Mouse (Mus musculus) heart, postnatal 14 days (tissue): ENCODE results near the gene Atg16l1. TPM values are rescaled to one million over a fixed set of nuclear protein-coding genes. Genes with fewer than 3 reads are reported as not detected.
"Not testable (repeated sequence)": the region's sequence is repeated elsewhere in the genome, so short reads cannot be mapped to it uniquely, and the experiment has no call there.

ENCODE experiments used
- DNase-seq, 2 experiments: peaks; one replicate each; pipeline ENCODE4 v3.0.0; 2021 to 2022
- intact Hi-C: fragments of 180-260 bp; cut with DNase I; formaldehyde crosslinking; loops from one replicate; pipeline ENCODE4 v1.15.1; 2025
- total RNA-seq, 2 experiments: library from RNA; stranded (reverse); gene quantifications; 2 replicates each; pipeline ENCODE4 v1.2.3; 2021

Gene Atg16l1
- total RNA-seq, 2 experiments from 2014 or later: 28.6 to 30.1 TPM

DNA sequence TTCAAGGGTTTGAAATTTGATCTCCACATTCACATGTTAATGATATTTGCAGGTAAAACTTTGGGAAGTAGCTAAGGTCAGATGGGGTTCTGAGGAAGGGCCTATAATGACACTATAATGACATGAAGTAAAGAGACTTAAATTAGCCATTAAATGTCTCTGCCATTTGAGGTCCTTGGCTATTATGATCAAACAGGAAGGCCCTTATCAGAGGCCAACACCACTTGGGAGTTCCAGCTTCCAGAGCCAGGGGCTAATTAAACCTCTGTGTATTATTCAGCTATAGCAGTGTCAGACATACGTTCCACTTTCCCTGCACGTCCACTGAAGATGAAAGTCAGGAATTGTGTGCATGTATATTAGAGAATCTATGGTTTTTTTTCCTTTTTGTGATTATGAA, 70.8 kb downstream of the Atg16l1 start:
- DNase-seq: no peak
- intact Hi-C loops: no loop called here

DNA sequence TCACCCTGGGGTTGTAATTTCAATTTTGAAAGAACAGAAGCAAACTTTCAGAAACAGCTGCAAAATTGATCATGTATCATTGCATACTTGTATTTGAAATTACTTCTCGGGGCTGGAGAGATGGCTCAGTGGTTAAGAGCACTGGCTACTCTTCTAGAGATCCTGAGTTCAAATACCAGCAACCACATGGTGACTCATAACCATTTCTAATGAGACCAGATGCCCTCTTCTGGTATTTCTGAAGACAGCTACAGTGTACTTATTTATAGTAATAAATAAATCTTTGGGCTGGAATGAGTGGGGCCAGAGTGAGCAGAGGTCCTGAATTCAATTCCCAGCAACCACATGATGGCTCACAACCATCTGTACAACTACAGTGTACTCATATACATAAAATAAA, 71.8 kb downstream of the Atg16l1 start:
- DNase-seq, intact Hi-C loops: not testable (repeated sequence)

DNA sequence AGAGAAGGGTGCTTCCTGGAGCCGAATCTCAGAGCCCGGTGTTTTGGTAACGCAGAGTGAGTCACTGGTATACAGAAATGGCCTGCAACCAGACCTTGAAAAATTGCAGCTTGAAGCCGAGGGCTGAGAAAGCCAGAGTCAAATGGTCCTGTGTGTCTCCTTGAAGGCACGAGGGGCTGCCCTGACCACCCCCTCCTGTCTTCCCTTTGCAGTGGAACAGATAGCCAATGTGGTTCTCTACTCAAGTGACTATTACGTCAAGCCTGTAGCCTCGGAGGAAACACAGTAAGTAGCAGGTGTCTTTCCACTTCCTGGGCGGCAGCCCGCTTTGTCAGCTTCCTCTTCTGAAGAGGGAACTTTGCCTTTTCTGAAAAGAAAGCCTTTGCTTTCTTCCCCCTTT, 72.5 kb downstream of the Atg16l1 start:
- intact Hi-C loops: no loop called here
- DNase-seq: peak; percentile 35 to 39

DNA sequence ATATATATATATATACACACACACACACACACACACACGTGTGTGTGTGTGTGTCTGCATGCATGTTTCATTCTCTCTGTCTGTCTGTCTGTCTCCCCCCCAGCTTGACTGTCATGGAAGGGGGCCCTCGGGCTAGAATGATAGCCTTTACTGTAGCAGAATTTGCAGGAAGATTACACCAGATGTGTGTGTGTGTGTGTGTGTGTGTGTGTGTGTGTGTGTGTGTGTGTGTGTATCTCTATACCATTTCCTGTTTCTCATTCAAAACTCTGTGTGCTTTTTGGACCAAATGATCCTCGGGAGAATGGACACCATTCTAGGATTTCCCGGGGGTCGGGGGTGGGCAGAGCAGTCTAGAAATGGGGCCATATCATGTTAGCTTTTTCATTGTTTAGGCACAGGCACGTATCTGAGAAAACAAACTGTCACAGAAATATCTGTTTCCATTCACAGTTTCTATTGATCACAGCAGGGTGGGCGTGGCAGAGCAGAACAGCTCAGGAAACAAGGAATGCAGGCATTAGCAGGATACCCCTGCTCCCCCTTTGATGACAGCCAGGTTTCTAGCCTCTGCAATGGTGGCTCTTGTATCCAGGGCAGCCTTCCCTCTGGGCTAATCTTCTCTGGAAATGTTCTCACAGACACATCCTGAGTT, 73.4 kb downstream of the Atg16l1 start:
- intact Hi-C loops: no loop called here
- DNase-seq: no peak

DNA sequence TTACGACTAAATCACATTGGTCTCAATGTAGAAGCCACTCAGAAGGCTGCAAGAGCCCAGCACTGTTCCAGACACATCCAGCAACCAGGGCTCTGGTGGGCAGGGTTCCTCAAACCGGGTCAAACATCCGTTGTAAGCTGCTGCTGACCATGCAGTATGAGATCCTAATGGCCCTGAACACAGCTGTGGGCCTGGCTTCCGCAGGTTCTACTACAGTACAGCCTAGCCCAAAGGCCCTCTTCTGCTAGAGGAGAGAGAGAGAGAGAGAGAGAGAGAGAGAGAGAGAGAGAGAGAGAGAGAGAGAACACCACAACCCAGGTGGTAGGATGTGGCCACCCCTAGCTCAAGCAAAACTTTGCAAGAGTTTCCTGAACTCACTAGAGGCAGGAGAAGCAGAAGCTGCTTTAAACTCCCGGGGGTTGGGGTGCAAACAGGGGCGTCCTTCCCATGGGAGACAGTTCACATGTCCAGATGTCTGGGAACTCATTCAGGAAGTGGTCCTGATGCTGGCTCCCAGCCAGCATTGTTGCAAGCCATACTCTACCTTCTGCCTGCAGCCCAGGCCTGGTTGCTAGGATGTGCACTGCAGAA, 74.0 kb downstream of the Atg16l1 start:
- intact Hi-C loops: no loop called here
- DNase-seq: peak; percentile 38 to 47

DNA sequence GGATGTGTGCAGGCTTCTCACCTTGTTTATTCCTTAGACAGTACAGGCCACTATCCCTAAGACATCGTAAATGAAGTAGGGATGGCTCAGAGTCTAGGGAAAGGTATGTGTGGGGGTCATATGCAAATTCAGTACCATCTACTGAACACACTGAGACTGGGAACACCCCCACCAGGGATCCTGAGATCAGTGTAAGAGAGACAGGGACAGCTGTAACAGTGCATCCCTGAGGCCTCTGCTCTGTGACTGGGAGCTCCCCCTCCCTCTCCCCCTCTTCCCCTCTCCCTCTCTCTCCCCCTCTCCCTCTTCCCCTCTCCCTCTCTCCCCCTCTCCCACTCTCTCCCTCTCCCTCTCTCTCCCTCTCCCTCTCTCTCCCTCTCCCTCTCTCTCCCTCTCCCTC, 80.8 kb downstream of the Atg16l1 start:
- DNase-seq: no peak
- intact Hi-C loops: no loop called here

DNA sequence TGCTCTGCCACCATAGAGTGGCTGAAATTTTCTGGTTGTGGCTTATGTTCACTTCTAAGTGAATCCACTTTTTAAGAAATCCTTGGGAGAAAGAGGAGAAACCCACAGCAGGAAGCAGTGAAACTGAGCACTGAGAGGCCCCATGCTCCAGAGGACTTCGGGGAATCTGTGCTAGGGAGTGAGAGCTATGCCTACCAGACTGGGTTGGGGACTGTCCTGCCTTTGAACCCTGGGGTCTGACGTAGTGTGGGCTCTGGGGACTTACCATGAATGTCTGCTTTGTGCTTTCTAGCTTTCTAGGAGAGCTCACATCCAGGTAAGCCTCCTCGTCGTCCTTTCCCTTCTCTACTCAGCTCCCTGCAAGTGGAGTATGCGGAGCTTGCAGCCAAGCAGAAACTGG, 81.3 kb downstream of the Atg16l1 start:
- intact Hi-C loops: no loop called here
- no peak for DNase-seq

DNA sequence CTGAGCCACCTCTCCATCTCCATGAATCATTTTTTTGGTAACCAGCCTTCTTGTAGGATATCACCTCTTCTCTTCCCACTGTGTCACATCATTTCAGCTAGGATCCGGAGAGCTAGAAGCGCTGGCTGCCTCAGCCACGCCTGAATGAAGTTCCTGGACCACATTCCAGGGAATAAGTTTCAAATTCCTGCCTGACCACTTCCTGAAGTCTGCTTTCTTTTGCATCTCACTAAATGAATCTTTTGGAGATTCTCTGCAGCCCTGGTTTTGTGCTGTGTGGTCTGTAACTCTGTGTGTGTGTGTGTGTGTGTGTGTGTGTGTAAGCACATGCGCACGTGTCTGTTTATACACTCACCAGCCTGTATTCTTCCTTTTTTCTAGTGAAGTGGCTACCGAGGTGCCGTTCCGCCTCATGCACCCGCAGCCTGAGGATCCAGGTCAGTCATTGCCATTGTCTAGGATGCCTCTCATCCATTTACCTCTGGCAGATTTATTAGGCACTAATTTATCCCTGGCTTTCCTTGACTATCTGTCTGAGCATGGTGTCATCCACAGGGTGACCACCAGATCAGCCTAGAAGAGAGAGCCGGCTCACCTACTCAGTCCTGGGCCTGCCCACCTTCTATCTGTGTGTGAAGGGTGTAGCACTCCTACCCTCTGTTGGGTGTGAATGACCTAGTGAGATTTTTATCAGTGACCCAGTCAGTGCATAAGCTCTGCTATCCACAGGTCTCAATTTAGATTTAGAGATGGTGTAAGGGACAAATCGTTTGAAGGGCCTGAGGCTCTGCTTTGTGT, 84.9 kb downstream of the Atg16l1 start:
- intact Hi-C loops: no loop called here
- no peak for DNase-seq

Other genes with a start within 250 kb of the Atg16l1 start
- not detected for gene Neu2, start 246.0 kb upstream of the Atg16l1 start, total RNA-seq
- gene Ngef, start 182.0 kb upstream of the Atg16l1 start, total RNA-seq: under 1 TPM; 0.49 to 0.57 TPM
- gene Inpp5d, start 135.6 kb upstream of the Atg16l1 start, total RNA-seq: 10 to 100 TPM; 16.4 to 18.1 TPM
- under 1 TPM; 0.29 to 0.43 TPM for gene Sag, start 47.8 kb downstream of the Atg16l1 start, total RNA-seq
- gene Dgkd, start 97.4 kb downstream of the Atg16l1 start, total RNA-seq: 10 to 100 TPM; 56.9 to 63.9 TPM